Comparison of ENCODE assay signal across 8 mouse cellular contexts in the genomic region with DNA sequence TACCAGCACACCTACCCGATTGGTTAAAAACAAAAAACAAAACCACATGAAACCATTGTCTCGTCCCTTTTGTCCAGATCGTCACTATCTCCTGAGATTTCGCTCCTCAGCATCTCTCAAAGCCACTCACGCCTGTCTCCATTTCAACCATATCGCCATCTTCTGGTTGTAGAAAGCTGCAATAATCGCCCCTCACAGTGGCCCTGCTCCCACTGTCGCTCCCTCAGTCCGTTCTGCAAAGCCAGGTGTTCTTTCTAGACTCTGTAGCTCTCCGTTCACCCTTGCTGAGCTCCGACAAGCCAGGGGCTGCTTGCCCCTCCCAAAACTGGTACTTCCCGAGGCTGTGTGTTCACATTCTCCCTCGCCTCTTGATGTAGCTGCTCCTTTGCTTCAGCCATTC.
A peak's percentile ranks its signal among the peaks of the same experiment; 100 is the strongest.
DNase-seq lines count a peak whose midpoint lies in the region; ATAC-seq and TF ChIP-seq lines count a peak whose summit lies in the region.

No protein-coding gene starts in this region.

- no peak overlapping the region for H3K27ac ChIP-seq in kidney, embryonic 15.5 days
- H3K27ac ChIP-seq in heart, embryonic 15.5 days: no peak overlapping the region
- no peak overlapping the region for H3K27ac ChIP-seq in limb, embryonic 14.5 days (replicated peaks; ENCODE audit: low read depth, low read length)
- H3K27ac ChIP-seq in small intestine, adult 2 months (ENCODE audit: insufficient read depth, low read depth, low read length): no peak overlapping the region

- no peaks in the 10 kb centered on the region for H3K36me3 ChIP-seq in kidney, embryonic 15.5 days
- no peaks in the 10 kb centered on the region for H3K36me3 ChIP-seq in heart, embryonic 15.5 days
- no peaks in the 10 kb centered on the region for H3K36me3 ChIP-seq in limb, embryonic 14.5 days (ENCODE audit: control insufficient read depth, insufficient read depth, low read length)
- no peaks in the 10 kb centered on the region for H3K36me3 ChIP-seq in small intestine, adult 2 months (ENCODE audit: control insufficient read depth, insufficient read depth, low read length)

- ATAC-seq in kidney, embryonic 15.5 days (replicated peaks; ENCODE audit: low FRiP score): peak; percentile 61
- no peak for ATAC-seq in heart, embryonic 15.5 days (replicated peaks; ENCODE audit: insufficient number of reproducible peaks, insufficient read depth, low FRiP score, low read depth)
- ATAC-seq in limb, embryonic 14.5 days (ENCODE audit: low FRiP score, low read depth): no peak
- ATAC-seq in megakaryocyte, adult 5-6 weeks (ENCODE audit: poor library complexity, severe bottlenecking): no peak
- no peak for ATAC-seq in activated CD4-positive, CD25-positive, alpha-beta regulatory T cell, adult 4 months

- peak overlapping the region; percentile 50 for H3K4me2 ChIP-seq in kidney, embryonic 15.5 days
- H3K4me2 ChIP-seq in heart, embryonic 15.5 days: peak overlapping the region; percentile 60
- H3K4me2 ChIP-seq in limb, embryonic 14.5 days (replicated peaks; ENCODE audit: low read depth, low read length, severe bottlenecking): peak overlapping the region; percentile 33; the same call in 1 of the 2 replicates

- peak; percentile 16; the same call in 1 of the 2 replicates for TF ChIP-seq CTCF in small intestine, adult 2 months (IDR thresholded peaks at IDR 0.05; ENCODE audit: extremely low read depth, insufficient read length, insufficient replicate concordance, low read depth, low read length)

- no peak for TF ChIP-seq POLR2A in limb, embryonic 14.5 days (IDR thresholded peaks at IDR 0.05; ENCODE audit: borderline replicate concordance, extremely low read depth, insufficient read depth, insufficient read length)
- no peak for TF ChIP-seq POLR2A in small intestine, adult 2 months (IDR thresholded peaks at IDR 0.05; ENCODE audit: low read depth, low read length)

- WGBS in kidney, embryonic 15.5 days: 32% methylated on average over 13 of the region's 13 CpGs
- WGBS in heart, embryonic 15.5 days: 20% methylated on average over 13 of the region's 13 CpGs
- 31% methylated on average over 13 of the region's 13 CpGs for WGBS in limb, embryonic 14.5 days
- whole genome bisulfite sequencing in small intestine, adult 2 months: 21% methylated on average over 13 of the region's 13 CpGs

- no peak for DNase-seq in kidney, postnatal 36 days
- DNase-seq in embryo, embryonic 10.5 days (ENCODE audit: low spot score): peak; percentile 53
- DNase-seq in limb, embryonic 14.5 days (ENCODE audit: low spot score): no peak

- peak overlapping the region; percentile 10; the same call in 1 of the 2 replicates for H3K4me3 ChIP-seq in kidney, embryonic 15.5 days (replicated peaks)
- H3K4me3 ChIP-seq in heart, embryonic 15.5 days: peak overlapping the region; percentile 37
- no peak overlapping the region for H3K4me3 ChIP-seq in limb, embryonic 14.5 days (replicated peaks; ENCODE audit: low read length)
- H3K4me3 ChIP-seq in small intestine, adult 2 months (ENCODE audit: low read depth, low read length): no peak overlapping the region

- H3K27me3 ChIP-seq in kidney, embryonic 15.5 days: no peaks in the 10 kb centered on the region
- peaks cover 15% of the 10 kb centered on the region for H3K27me3 ChIP-seq in heart, embryonic 15.5 days
- H3K27me3 ChIP-seq in limb, embryonic 14.5 days (ENCODE audit: control insufficient read depth, insufficient read depth, low read length): no peaks in the 10 kb centered on the region
- no peaks in the 10 kb centered on the region; the same call in 1 of the 2 replicates for H3K27me3 ChIP-seq in small intestine, adult 2 months (ENCODE audit: control insufficient read depth, insufficient read depth, low read length)

- no peak overlapping the region for H3K9ac ChIP-seq in kidney, embryonic 15.5 days
- H3K9ac ChIP-seq in heart, embryonic 15.5 days: peak overlapping the region; percentile 25; the same call in 1 of the 2 replicates
- no peak overlapping the region for H3K9ac ChIP-seq in limb, embryonic 14.5 days (ENCODE audit: low read depth, low read length, severe bottlenecking)

- no peaks in the 10 kb centered on the region for H3K9me3 ChIP-seq in kidney, embryonic 15.5 days (replicated peaks)
- H3K9me3 ChIP-seq in heart, embryonic 15.5 days (replicated peaks): no peaks in the 10 kb centered on the region
- no peaks in the 10 kb centered on the region for H3K9me3 ChIP-seq in limb, embryonic 14.5 days (ENCODE audit: control insufficient read depth, low read length)

- H3K4me1 ChIP-seq in kidney, embryonic 15.5 days: peaks cover 14% of the 10 kb centered on the region
- peaks cover 7% of the 10 kb centered on the region for H3K4me1 ChIP-seq in heart, embryonic 15.5 days (replicated peaks)
- no peaks in the 10 kb centered on the region for H3K4me1 ChIP-seq in limb, embryonic 14.5 days (ENCODE audit: control insufficient read depth, insufficient read depth, low read length)
- no peaks in the 10 kb centered on the region for H3K4me1 ChIP-seq in small intestine, adult 2 months (ENCODE audit: control insufficient read depth, insufficient read depth, insufficient read length, low read length)

Comparison
In these comparisons a context has a peak if more than half of its experiments do, and no peak if none do; other contexts are left out.
1. H3K4me3 ChIP-seq: peak in kidney, embryonic 15.5 days (single experiment) and heart, embryonic 15.5 days (single experiment); none in limb, embryonic 14.5 days (single experiment) and small intestine, adult 2 months (single experiment).
2. Peak in every context shown above with its lines, with median percentiles within 50 percentile points of each other: H3K4me2 ChIP-seq.